Comparison of ENCODE assay signal across 15 mouse cellular contexts in the genomic region with DNA sequence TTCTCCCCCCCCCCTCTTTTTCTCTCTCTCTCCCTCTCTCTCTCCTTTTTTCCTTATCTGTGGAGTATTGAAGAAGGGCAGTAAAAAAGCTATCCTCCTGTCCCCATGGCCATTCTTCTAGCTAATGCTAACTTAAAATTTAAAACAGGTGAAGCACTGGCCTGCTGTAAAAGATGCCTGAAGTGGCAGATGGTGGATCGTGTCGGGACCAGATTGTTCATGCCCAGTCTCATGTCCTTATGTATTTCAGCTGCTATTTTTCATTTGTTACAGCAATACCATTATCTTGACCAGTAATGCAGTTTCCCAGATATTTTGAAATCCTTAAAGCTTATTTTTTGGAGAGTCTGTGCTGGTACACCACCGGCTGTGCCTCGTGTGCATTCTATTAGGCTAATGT.
"Had no signal": no experiment of that assay in that cellular context is flagged by ENCODE, and none has a peak within 500 bp of the region (broad histone marks: within the 10 kb centered on the region; RNA-seq: fewer than 3 reads in every experiment).

No protein-coding gene starts in this region.

- H3K27ac ChIP-seq: kidney, embryonic 15.5 days; liver, embryonic 13.5 days; stomach, postnatal 0 days had no signal

- H3K27me3 ChIP-seq: kidney, embryonic 15.5 days; liver, embryonic 13.5 days had no signal

- H3K4me1 ChIP-seq: kidney, embryonic 15.5 days; liver, embryonic 13.5 days had no signal

- H3K4me3 ChIP-seq: kidney, embryonic 15.5 days; liver, embryonic 13.5 days had no signal

- DNase-seq: kidney, postnatal 10 days; kidney, postnatal 36 days; liver, embryonic 13.5 days; lung, adult 2 months; lung, postnatal 14 days; lung, postnatal 4 days; midbrain, embryonic 14.5 days; right cerebral cortex, adult 18-20 months; right cerebral cortex, postnatal 14 days; right cerebral cortex, postnatal 4 days; thymus, adult 2 months; thymus, postnatal 14 days; thymus, postnatal 4 days had no signal
